Mouse (Mus musculus) lung, postnatal 0 days (tissue): ENCODE data around the gene Rb1.

Experiments used
- CTCF ChIP-seq: IDR thresholded peaks from 2 replicates; pipeline ENCODE4 v1.5.1; 2016; ENCODE audit warnings: antibody characterized with exemption, mild to moderate bottlenecking
- EP300 ChIP-seq: IDR thresholded peaks from 2 replicates; pipeline ENCODE4 v1.6.1; 2016; ENCODE audit warnings: antibody characterized with exemption, mild to moderate bottlenecking, control low read depth

GRCm38 (mm10) chr14:73217062-73217461, 108.6 kb downstream of the Rb1 start:
- TF ChIP-seq CTCF (no peak), EP300 (no peak)
